Mouse (Mus musculus): ENCODE measurements at regions not wholly inside any gene's neighbourhood (a gene's known extent, or its start where the extent isn't known, plus 50 kb on each side); places are given as distances from the start of the nearest gene placed in this dataset.

DNA sequence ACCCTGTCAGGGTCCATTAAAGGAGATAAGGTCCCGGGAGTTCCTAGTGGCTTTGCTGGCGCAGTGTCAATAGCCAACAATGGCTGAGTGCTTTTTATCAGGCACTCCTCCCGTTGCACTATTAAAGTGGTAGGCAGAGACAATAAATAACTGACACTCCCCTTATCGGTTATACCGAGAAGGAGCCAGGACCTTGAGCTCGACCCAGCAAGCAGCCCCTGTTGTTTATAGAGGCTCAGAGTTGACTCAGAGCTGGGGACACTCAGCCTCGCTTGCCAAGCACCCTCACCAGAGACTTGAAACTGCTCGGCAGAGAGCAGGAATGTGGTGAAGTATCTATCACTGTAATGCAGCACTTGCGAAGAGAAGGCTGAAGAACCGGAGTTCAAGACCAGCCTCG, 102.5 kb upstream of the Jarid2 start:
- no peaks in the 10 kb centered on the region for H3K27me3 ChIP-seq (ENCODE audit: control insufficient read depth, insufficient read depth, insufficient read length)
- H3ac ChIP-seq (ENCODE audit: control insufficient read depth, insufficient read length, low read depth), result no peak overlapping the region
- H3K36me3 ChIP-seq (ENCODE audit: control insufficient read depth, insufficient read depth), result no peaks in the 10 kb centered on the region
- no peaks in the 10 kb centered on the region for H3K79me3 ChIP-seq (ENCODE audit: low read depth)
- H3K79me2 ChIP-seq (ENCODE audit: control insufficient read depth, insufficient read depth), result no peaks in the 10 kb centered on the region
- TF ChIP-seq USF1 (IDR thresholded peaks at IDR 0.05; ENCODE audit: low read depth), result no peak
- no peak for TF ChIP-seq CTCF (IDR thresholded peaks at IDR 0.05; ENCODE audit: control insufficient read depth, insufficient read depth, insufficient read length)
- TF ChIP-seq MYOG (IDR thresholded peaks at IDR 0.05; ENCODE audit: control insufficient read depth, extremely low read depth, insufficient read length), result no peak
- TF ChIP-seq MAX (IDR thresholded peaks at IDR 0.05), result no peak
- no peak for TF ChIP-seq FOSL1 (IDR thresholded peaks at IDR 0.05; ENCODE audit: insufficient read depth, low read length, poor library complexity, severe bottlenecking)
- no peak for TF ChIP-seq CEBPB (IDR thresholded peaks at IDR 0.05; ENCODE audit: low read depth)
- TF ChIP-seq MYOD1 (IDR thresholded peaks at IDR 0.05; ENCODE audit: control insufficient read depth, insufficient read length, low read depth), result no peak
- no peak overlapping the region for H3K4me3 ChIP-seq (ENCODE audit: insufficient read depth, poor library complexity, severe bottlenecking)

DNA sequence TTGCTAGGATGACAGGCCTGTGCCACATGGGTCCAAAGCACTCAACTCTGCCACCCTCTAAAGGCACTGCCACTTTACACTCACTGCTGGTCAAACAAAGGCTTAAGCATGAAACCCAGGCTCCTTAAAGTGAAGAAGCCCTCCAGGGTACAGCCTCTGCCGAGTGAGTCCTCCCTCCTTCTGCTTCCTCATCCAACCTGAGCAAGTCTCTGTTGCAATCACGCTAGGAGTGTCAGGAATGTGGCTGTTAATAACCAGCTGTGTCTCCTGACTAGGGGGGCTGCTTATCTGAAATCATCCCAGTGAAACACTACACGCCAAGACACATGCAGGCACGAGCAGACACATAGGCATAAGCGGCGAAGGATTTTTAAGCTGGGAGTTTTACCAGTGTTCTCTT, 99.2 kb upstream of the Jarid2 start:
- H3K27me3 ChIP-seq (ENCODE audit: control insufficient read depth, insufficient read depth, insufficient read length), result no peaks in the 10 kb centered on the region
- H3K36me3 ChIP-seq (ENCODE audit: control insufficient read depth, insufficient read depth), result no peaks in the 10 kb centered on the region
- H3K4me3 ChIP-seq (ENCODE audit: insufficient read depth, poor library complexity, severe bottlenecking), result no peak overlapping the region
- H3ac ChIP-seq (ENCODE audit: control insufficient read depth, insufficient read length, low read depth), result no peak overlapping the region
- no peaks in the 10 kb centered on the region for H3K79me3 ChIP-seq (ENCODE audit: low read depth)
- H3K79me2 ChIP-seq (ENCODE audit: control insufficient read depth, insufficient read depth), result no peaks in the 10 kb centered on the region
- TF ChIP-seq CEBPB (IDR thresholded peaks at IDR 0.05; ENCODE audit: low read depth) (no peak), MYOG (IDR thresholded peaks at IDR 0.05; ENCODE audit: control insufficient read depth, extremely low read depth, insufficient read length) (no peak), FOSL1 (IDR thresholded peaks at IDR 0.05; ENCODE audit: insufficient read depth, low read length, poor library complexity, severe bottlenecking) (no peak), CTCF (IDR thresholded peaks at IDR 0.05; ENCODE audit: control insufficient read depth, insufficient read depth, insufficient read length) (no peak), USF1 (IDR thresholded peaks at IDR 0.05; ENCODE audit: low read depth) (no peak), MYOD1 (IDR thresholded peaks at IDR 0.05; ENCODE audit: control insufficient read depth, insufficient read length, low read depth) (no peak), MAX (IDR thresholded peaks at IDR 0.05) (no peak)

DNA sequence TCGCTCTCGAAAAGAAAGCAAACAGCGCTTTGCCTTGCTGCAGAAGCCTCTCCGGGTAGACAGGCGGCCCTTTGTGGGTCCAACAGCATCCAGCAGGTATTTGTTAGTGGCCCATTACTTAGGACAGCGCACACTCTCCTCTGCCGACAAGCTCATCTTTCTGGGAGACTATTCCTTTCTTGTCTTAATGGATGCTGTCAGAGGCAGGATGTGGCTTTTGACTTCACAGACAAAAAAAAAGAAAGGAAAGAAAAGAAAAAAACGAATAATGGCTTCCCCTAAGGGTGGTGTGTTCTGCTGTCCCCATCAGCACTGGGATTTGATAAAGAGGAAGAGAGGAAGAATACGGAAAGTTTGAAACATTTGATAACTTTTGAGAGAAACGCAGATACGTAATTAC, 94.7 kb upstream of the Jarid2 start:
- no peaks in the 10 kb centered on the region for H3K79me3 ChIP-seq (ENCODE audit: low read depth)
- no peaks in the 10 kb centered on the region for H3K79me2 ChIP-seq (ENCODE audit: control insufficient read depth, insufficient read depth)
- H3K27me3 ChIP-seq (ENCODE audit: control insufficient read depth, insufficient read depth, insufficient read length), result no peaks in the 10 kb centered on the region
- TF ChIP-seq USF1 (IDR thresholded peaks at IDR 0.05; ENCODE audit: low read depth), result no peak
- no peak for TF ChIP-seq MAX (IDR thresholded peaks at IDR 0.05)
- no peak for TF ChIP-seq CTCF (IDR thresholded peaks at IDR 0.05; ENCODE audit: control insufficient read depth, insufficient read depth, insufficient read length)
- TF ChIP-seq CEBPB (IDR thresholded peaks at IDR 0.05; ENCODE audit: low read depth), result no peak
- TF ChIP-seq MYOD1 (IDR thresholded peaks at IDR 0.05; ENCODE audit: control insufficient read depth, insufficient read length, low read depth), result no peak
- no peak for TF ChIP-seq FOSL1 (IDR thresholded peaks at IDR 0.05; ENCODE audit: insufficient read depth, low read length, poor library complexity, severe bottlenecking)
- TF ChIP-seq MYOG (IDR thresholded peaks at IDR 0.05; ENCODE audit: control insufficient read depth, extremely low read depth, insufficient read length), result no peak
- H3K4me3 ChIP-seq (ENCODE audit: insufficient read depth, poor library complexity, severe bottlenecking), result no peak overlapping the region
- H3ac ChIP-seq (ENCODE audit: control insufficient read depth, insufficient read length, low read depth), result no peak overlapping the region
- no peaks in the 10 kb centered on the region for H3K36me3 ChIP-seq (ENCODE audit: control insufficient read depth, insufficient read depth)

DNA sequence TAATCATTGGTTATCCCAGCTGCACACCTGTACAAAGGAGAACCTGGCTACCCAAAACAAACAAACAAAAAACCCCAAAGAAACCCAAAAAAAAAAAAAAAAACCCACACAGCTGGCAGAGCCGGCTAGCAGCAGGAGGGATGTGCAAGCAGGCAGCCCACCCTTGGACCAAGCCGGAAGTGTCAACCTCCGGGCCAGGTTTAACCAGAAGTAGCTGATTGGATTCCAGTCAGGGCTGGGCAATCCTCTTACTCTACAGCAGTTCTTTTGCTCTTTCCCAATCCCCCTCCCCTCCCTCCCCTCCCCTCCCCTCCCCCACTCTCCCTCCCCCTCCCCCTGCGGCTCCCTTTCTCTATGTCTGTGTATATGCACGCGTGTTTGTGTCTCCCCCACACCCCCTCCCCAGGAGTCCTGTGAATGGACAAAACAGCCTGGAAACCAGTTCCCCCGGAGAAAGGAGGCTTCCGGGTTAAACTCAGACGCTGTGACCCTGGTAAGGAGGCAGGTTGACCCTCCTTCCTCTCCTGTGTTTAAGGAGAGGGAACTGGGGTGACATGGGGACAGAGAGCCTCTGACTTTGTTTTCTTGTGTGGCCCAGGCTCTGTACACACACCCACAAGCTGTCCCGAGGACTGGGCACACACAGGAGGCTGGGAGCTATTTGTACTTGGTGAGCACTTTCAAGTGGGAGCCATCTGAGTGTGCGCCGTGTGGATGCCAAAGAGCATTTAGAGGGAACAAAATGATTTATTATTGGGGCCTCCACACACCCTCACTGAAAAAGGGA, 93.9 kb upstream of the Jarid2 start:
- Histone ChIP-seq H3K36me3 (ENCODE audit: control insufficient read depth, insufficient read depth) (no peaks in the 10 kb centered on the region), H3K79me3 (ENCODE audit: low read depth) (no peaks in the 10 kb centered on the region), H3K27me3 (ENCODE audit: control insufficient read depth, insufficient read depth, insufficient read length) (no peaks in the 10 kb centered on the region), H3ac (ENCODE audit: control insufficient read depth, insufficient read length, low read depth) (no peak overlapping the region), H3K79me2 (ENCODE audit: control insufficient read depth, insufficient read depth) (no peaks in the 10 kb centered on the region), H3K4me3 (ENCODE audit: insufficient read depth, poor library complexity, severe bottlenecking) (no peak overlapping the region)
- TF ChIP-seq MAX (IDR thresholded peaks at IDR 0.05), result no peak
- TF ChIP-seq USF1 (IDR thresholded peaks at IDR 0.05; ENCODE audit: low read depth), result no peak
- TF ChIP-seq CTCF (IDR thresholded peaks at IDR 0.05; ENCODE audit: control insufficient read depth, insufficient read depth, insufficient read length), result no peak
- no peak for TF ChIP-seq MYOG (IDR thresholded peaks at IDR 0.05; ENCODE audit: control insufficient read depth, extremely low read depth, insufficient read length)
- no peak for TF ChIP-seq MYOD1 (IDR thresholded peaks at IDR 0.05; ENCODE audit: control insufficient read depth, insufficient read length, low read depth)
- no peak for TF ChIP-seq FOSL1 (IDR thresholded peaks at IDR 0.05; ENCODE audit: insufficient read depth, low read length, poor library complexity, severe bottlenecking)
- no peak for TF ChIP-seq CEBPB (IDR thresholded peaks at IDR 0.05; ENCODE audit: low read depth)

- Histone ChIP-seq H3K27me3 (ENCODE audit: control insufficient read depth, insufficient read depth, insufficient read length) (no peaks in the 10 kb centered on the region), H3K4me3 (ENCODE audit: insufficient read depth, poor library complexity, severe bottlenecking) (no peak overlapping the region), H3K79me3 (ENCODE audit: low read depth) (no peaks in the 10 kb centered on the region), H3K79me2 (ENCODE audit: control insufficient read depth, insufficient read depth) (no peaks in the 10 kb centered on the region), H3ac (ENCODE audit: control insufficient read depth, insufficient read length, low read depth) (no peak overlapping the region), H3K36me3 (ENCODE audit: control insufficient read depth, insufficient read depth) (no peaks in the 10 kb centered on the region)
- TF ChIP-seq MYOD1 (IDR thresholded peaks at IDR 0.05; ENCODE audit: control insufficient read depth, insufficient read length, low read depth) (no peak), MAX (IDR thresholded peaks at IDR 0.05) (no peak), CTCF (IDR thresholded peaks at IDR 0.05; ENCODE audit: control insufficient read depth, insufficient read depth, insufficient read length) (no peak), FOSL1 (IDR thresholded peaks at IDR 0.05; ENCODE audit: insufficient read depth, low read length, poor library complexity, severe bottlenecking) (no peak), USF1 (IDR thresholded peaks at IDR 0.05; ENCODE audit: low read depth) (no peak), MYOG (IDR thresholded peaks at IDR 0.05; ENCODE audit: control insufficient read depth, extremely low read depth, insufficient read length) (no peak), CEBPB (IDR thresholded peaks at IDR 0.05; ENCODE audit: low read depth) (no peak)
Measured at GRCm38 (mm10) chr13:44636008-44636335, 93.3 kb upstream of the Jarid2 start.

Data from C2C12 (cell line).